Mouse (Mus musculus): ENCODE measurements around the gene Gng7. TPM values are rescaled to one million over a fixed set of nuclear protein-coding genes. Genes with fewer than 3 reads are reported as not detected.

The Gng7 gene
- 167 TPM for polyA plus RNA-seq (2015; fragmentation: Illumina TruSeq; extraction: RNeasy Lipid Tissue Mini Kit (QIAGEN cat#74804); ENCODE audit: low read depth, low replicate concordance)

DNA sequence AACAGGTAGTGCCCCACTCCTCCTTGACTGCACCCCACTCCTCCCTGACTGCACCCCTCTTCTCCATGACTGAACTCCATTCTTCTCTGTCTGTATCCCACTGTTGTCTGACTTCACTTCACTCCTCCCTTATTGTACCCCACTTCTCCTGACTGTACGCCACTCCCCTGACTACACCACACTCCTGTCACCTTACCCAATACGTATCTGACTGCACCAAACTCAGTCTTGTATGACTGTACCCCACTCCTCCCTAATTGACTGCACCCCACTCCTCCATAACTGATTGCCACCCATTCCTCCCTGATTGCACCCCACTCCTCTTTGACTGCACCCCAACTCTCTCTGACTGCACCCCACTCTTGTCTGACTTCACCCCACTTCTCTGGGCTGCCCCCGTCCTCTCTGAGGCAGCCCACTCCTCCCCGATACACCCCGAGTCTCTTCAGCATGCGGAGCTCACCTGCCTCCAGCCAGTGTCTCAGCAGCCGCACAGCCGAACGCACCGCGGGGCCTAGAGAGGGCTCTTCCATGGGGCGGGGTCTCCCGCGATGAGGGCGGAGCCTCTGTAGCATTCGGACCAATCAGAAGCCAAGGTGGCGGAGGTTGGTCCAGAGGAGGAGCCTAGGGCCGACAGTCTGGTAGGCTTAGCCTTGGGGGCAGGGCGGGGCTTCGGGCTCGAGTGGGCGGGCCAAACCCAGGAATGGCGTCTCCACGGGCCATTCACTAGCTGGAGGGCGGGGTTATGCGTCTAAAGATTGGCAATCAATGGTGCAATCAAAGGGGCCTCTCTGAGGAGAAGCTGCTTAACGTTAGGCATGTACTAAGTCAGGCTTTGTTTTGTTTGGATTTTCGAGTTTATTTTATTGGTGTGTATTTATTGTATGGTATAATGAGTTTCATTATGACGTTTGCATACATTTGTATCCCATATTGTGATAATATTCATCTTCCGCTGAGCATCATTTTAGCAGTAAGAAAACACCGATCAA lies at the start of gene Gng7:
Gene Gng7 (minus strand): TSS at position 553 of the 992 bp plus-strand sequence.

DNA sequence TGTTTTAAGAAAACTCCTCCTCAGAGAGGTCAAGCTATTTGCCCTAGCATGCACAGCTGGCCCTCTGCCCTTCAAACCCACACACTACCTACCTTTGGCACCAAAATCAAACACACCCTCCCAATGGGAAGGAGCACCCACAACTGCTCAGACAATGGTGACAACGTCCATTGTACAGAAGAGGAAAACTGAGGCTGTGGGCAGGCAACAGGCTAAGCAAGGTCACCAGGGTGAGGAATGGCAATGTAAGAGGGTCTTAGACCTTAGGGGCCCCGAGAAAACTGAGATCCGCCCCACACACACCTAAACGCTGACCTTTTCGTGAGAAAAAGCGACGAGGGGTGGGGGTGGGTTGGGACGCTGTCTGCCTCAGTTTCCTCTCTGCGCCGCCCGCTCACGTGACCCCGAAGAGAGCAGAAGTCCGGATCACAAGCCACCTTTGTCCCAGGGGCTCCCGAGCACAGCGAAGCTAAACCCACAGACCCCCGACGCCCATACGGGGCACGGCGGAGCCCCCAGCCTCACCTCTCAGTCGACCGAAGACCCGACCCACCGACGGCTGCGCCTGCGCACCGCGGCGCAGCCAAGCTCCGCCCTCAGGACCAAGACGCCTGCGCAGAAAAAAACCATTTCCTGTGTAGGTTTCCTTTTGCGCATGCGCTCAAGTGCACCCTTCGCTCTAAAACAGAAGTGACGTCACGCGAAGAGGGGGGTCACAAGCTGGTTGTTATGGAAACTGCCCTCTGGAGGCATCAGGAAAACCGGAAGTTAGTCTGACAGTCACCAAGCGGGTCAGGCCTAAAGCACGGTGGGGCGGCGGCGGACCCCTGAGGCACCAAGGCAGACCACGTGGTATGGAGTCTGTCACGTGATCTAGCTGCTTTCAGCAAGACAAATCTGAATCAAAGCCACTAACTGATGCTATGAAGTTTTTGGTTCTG lies 45.1 kb upstream of the Gng7 start, which contains the start of gene Sgta:
Gene Sgta (minus strand): TSS at position 579 of the 941 bp plus-strand sequence.

DNA sequence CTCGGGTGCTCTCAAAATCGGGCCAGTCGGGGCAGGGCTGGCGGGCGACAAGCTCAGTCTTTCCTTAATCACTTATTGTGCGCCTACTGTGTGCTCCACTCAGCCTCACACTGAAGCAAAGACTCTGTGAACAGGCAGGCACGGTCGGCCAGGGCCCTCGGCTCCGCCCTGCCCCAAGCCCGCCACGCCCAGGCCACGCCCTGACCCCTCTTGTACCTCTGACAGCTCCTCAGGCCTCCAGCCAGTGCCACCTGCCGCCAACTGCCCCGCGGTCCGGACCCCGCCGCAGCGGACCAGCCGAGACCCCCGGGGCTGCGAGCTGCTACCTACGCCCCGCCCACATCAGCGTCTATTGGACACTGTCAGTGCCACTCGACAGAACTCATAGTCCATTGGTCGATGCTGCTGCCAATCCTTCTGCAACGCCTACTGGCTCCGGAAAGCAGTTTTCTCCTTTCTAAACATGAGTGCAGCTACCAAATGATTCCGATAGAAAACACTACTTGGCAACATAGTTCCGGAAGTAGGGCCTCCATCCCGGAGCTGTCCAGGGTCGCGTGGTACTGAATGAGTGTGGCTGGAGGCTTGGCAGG lies 22.3 kb upstream of the Gng7 start, which contains the start of gene Slc39a3:
Gene Slc39a3 (minus strand): TSS at position 439 of the 593 bp plus-strand sequence.

DNA sequence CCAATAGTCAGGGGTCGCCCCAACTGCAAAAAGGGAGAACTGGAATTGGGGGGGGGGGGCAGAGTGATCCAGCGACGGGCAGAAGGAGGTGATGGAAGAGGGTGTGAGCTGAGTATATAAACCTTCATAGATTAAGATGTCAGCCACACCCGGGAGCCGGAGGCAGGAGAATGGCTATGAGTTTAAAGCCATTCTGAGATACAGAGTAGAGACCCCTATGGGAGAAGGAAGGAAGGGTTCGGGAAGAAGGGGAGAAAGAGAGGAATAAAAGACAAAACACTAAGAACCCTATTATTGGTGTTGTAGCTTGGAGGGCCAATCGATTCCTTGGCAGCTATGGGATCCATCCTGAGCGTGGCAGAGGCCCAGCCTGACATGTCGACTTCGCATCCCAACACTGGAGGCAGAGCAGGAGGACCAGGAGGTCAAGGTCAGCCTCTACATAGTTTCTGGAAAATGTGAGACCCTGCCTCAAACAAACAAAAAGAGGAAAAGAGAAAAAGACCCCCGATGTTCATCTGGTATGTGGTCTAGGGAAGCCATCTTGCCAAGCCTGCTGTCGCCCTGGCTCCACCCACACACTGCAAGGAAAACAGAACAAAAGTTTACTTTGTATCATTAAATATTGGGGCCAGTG lies 11.0 kb upstream of the Gng7 start, which contains the start of gene Diras1:
Gene Diras1 (minus strand): TSS at position 24 of the 637 bp plus-strand sequence.

DNA sequence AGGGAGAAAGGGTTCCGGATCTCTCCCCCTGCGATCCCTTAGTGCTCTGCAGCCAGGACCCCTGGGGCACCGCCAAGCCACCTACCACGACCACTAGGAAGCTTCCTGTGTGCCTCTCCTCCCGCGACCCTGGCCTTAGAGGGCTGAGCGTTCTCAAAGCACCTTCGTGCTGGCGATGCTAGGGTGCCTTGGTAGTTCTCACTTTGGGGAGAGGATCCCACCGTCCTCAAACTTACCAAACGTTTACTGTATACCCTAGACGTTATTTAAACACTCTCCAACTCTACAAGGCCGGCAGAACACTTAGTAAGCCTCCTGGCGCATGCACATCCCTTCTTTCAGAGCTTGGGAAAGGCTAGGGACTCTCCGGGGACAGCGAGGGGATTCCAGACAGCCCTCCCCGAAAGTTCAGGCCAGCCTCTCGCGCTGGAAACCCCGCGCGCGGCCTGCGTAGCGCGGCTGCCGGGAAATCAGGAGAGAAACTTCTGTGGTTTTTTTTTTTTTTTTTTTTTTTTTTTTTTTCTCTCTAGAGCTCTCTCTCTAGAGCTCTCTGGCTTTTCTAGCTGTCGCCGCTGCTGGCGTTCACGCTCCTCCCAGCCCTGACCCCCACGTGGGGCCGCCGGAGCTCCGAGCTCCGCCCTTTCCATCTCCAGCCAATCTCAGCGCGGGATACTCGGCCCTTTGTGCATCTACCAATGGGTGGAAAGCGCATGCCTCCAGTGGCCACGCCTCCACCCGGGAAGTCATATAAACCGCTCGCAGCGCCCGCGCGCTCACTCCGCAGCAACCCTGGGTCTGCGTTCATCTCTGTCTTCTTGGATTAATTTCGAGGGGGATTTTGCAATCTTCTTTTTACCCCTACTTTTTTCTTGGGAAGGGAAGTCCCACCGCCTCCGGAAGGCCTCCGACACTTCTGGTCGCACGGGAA lies 85.2 kb downstream of the Gng7 start, which contains the start of gene Gadd45b:
Gene Gadd45b (plus strand): TSS at position 775 of the 928 bp plus-strand sequence.

DNA sequence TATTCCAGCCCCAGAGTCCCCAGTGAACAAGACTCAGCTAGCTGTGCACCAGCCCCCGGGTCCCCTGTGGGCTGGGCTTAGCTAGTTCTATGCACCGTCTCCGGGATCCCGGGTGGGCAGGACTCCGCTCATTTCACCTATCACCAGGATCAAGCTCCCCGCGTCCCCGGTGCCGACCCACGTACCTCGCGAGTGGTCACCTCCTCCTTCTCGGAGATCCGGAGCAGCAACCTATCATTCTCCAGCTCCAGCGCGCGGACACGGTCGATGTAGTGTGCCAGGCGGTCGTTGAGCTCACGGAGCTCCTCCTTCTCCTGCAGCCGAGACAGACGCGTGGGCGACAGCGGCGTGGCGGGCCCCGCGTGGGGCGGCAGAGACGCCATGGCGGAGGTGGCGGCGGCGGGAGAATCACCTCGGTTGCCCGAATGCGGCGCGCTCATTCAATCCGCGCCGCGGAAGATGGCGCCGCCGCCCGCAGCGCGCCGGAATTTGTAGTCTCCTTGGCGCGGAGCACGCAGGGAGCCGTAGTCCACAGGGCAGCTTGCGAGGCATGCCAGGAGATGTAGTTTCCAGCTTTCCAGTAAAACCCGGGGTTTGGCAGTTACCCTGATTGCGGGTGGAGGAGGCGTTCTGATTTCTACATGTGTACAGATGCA lies 96.8 kb downstream of the Gng7 start, which contains the start of gene Lmnb2:
Gene Lmnb2 (minus strand): TSS at position 467 of the 656 bp plus-strand sequence.

DNA sequence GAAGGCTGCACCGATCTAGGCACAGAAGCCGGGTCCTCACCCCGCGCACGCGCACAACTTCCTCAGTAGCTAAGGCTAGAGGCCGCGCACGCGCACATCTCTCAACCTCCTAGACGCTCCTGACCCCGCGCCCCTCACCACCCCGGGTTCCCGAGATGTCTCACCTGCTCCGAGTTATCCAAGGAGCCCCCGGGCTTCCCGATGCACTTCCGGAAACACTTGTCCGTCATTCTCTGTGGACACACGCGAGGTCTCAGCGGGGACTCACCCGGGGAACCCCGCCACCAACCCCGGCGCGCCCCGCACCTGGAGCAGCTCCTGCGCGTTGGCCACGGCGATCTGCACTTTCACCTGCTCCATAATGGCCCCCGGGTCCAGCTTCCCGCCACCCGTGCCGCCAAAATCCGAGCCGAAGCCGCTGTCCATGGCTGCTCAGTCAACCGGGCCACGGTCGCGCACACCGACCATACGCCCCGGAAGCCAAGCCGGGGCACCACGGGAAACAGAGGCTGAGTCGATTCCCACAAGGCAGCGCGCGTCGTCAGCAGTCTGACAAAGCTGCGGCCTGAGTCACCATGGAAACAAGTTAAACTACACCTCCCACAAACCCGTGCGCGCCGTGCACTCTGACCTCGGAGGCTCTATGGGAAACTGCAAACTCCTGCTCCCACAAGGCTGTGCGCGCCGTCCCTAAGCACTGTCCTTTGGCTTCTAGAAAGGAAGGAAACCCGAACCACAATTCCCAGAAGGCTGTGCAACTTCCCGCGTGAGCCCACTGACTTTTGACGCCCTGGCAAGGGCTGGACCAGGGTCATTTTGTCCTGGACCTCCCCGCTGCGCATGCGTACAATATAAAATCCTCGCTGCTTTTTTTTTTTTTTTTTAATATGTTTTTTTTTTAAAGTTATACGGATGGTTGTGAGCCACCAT lies 114.2 kb downstream of the Gng7 start, which contains the start of gene Timm13:
Gene Timm13 (minus strand): TSS at position 652 of the 930 bp plus-strand sequence.

Other genes with a start within 250 kb of the Gng7 start
- gene Sf3a2, start 216.7 kb downstream of the Gng7 start, polyA plus RNA-seq (2015; fragmentation: Illumina TruSeq; extraction: RNeasy Lipid Tissue Mini Kit (QIAGEN cat#74804); ENCODE audit: low read depth, low replicate concordance): 24.7 TPM
- 59.4 TPM for gene Plekhj1, start 216.3 kb downstream of the Gng7 start, polyA plus RNA-seq (2015; fragmentation: Illumina TruSeq; extraction: RNeasy Lipid Tissue Mini Kit (QIAGEN cat#74804); ENCODE audit: low read depth, low replicate concordance)
- gene Amh, start 209.7 kb downstream of the Gng7 start, polyA plus RNA-seq (2015; fragmentation: Illumina TruSeq; extraction: RNeasy Lipid Tissue Mini Kit (QIAGEN cat#74804); ENCODE audit: low read depth, low replicate concordance): 0.89 TPM
- gene Jsrp1, start 201.4 kb downstream of the Gng7 start, polyA plus RNA-seq (2015; fragmentation: Illumina TruSeq; extraction: RNeasy Lipid Tissue Mini Kit (QIAGEN cat#74804); ENCODE audit: low read depth, low replicate concordance): 4.0 TPM
- gene Oaz1, start 188.3 kb downstream of the Gng7 start, polyA plus RNA-seq (2015; fragmentation: Illumina TruSeq; extraction: RNeasy Lipid Tissue Mini Kit (QIAGEN cat#74804); ENCODE audit: low read depth, low replicate concordance): 912 TPM
- 20.1 TPM for gene Lingo3, start 170.9 kb downstream of the Gng7 start, polyA plus RNA-seq (2015; fragmentation: Illumina TruSeq; extraction: RNeasy Lipid Tissue Mini Kit (QIAGEN cat#74804); ENCODE audit: low read depth, low replicate concordance)
- 197 TPM for gene Lsm7, start 159.7 kb downstream of the Gng7 start, polyA plus RNA-seq (2015; fragmentation: Illumina TruSeq; extraction: RNeasy Lipid Tissue Mini Kit (QIAGEN cat#74804); ENCODE audit: low read depth, low replicate concordance)
- 38.1 TPM for gene Sppl2b, start 159.7 kb downstream of the Gng7 start, polyA plus RNA-seq (2015; fragmentation: Illumina TruSeq; extraction: RNeasy Lipid Tissue Mini Kit (QIAGEN cat#74804); ENCODE audit: low read depth, low replicate concordance)
- gene Tmprss9, start 143.1 kb downstream of the Gng7 start, polyA plus RNA-seq (2015; fragmentation: Illumina TruSeq; extraction: RNeasy Lipid Tissue Mini Kit (QIAGEN cat#74804); ENCODE audit: low read depth, low replicate concordance): 0.33 TPM
- gene Timm13, start 114.0 kb downstream of the Gng7 start, polyA plus RNA-seq (2015; fragmentation: Illumina TruSeq; extraction: RNeasy Lipid Tissue Mini Kit (QIAGEN cat#74804); ENCODE audit: low read depth, low replicate concordance): 182 TPM
- gene Lmnb2, start 96.7 kb downstream of the Gng7 start, polyA plus RNA-seq (2015; fragmentation: Illumina TruSeq; extraction: RNeasy Lipid Tissue Mini Kit (QIAGEN cat#74804); ENCODE audit: low read depth, low replicate concordance): 15.5 TPM
- 15.9 TPM for gene Gadd45b, start 84.9 kb downstream of the Gng7 start, polyA plus RNA-seq (2015; fragmentation: Illumina TruSeq; extraction: RNeasy Lipid Tissue Mini Kit (QIAGEN cat#74804); ENCODE audit: low read depth, low replicate concordance)
- 90.3 TPM for gene Diras1, start 10.7 kb upstream of the Gng7 start, polyA plus RNA-seq (2015; fragmentation: Illumina TruSeq; extraction: RNeasy Lipid Tissue Mini Kit (QIAGEN cat#74804); ENCODE audit: low read depth, low replicate concordance)
- 48.1 TPM for gene Slc39a3, start 22.5 kb upstream of the Gng7 start, polyA plus RNA-seq (2015; fragmentation: Illumina TruSeq; extraction: RNeasy Lipid Tissue Mini Kit (QIAGEN cat#74804); ENCODE audit: low read depth, low replicate concordance)
- gene Sgta, start 45.2 kb upstream of the Gng7 start, polyA plus RNA-seq (2015; fragmentation: Illumina TruSeq; extraction: RNeasy Lipid Tissue Mini Kit (QIAGEN cat#74804); ENCODE audit: low read depth, low replicate concordance): 171 TPM
- gene Thop1, start 55.1 kb upstream of the Gng7 start, polyA plus RNA-seq (2015; fragmentation: Illumina TruSeq; extraction: RNeasy Lipid Tissue Mini Kit (QIAGEN cat#74804); ENCODE audit: low read depth, low replicate concordance): 39.4 TPM
- 0.51 TPM for gene Creb3l3, start 83.9 kb upstream of the Gng7 start, polyA plus RNA-seq (2015; fragmentation: Illumina TruSeq; extraction: RNeasy Lipid Tissue Mini Kit (QIAGEN cat#74804); ENCODE audit: low read depth, low replicate concordance)
- gene Map2k2, start 91.0 kb upstream of the Gng7 start, polyA plus RNA-seq (2015; fragmentation: Illumina TruSeq; extraction: RNeasy Lipid Tissue Mini Kit (QIAGEN cat#74804); ENCODE audit: low read depth, low replicate concordance): 96.3 TPM
- gene Zbtb7a, start 120.3 kb upstream of the Gng7 start, polyA plus RNA-seq (2015; fragmentation: Illumina TruSeq; extraction: RNeasy Lipid Tissue Mini Kit (QIAGEN cat#74804); ENCODE audit: low read depth, low replicate concordance): 45.3 TPM
- 17.8 TPM for gene Pias4, start 153.0 kb upstream of the Gng7 start, polyA plus RNA-seq (2015; fragmentation: Illumina TruSeq; extraction: RNeasy Lipid Tissue Mini Kit (QIAGEN cat#74804); ENCODE audit: low read depth, low replicate concordance)
- gene Eef2, start 161.7 kb upstream of the Gng7 start, polyA plus RNA-seq (2015; fragmentation: Illumina TruSeq; extraction: RNeasy Lipid Tissue Mini Kit (QIAGEN cat#74804); ENCODE audit: low read depth, low replicate concordance): 804 TPM
- 65.2 TPM for gene Dapk3, start 168.1 kb upstream of the Gng7 start, polyA plus RNA-seq (2015; fragmentation: Illumina TruSeq; extraction: RNeasy Lipid Tissue Mini Kit (QIAGEN cat#74804); ENCODE audit: low read depth, low replicate concordance)
- gene 4930442H23Rik, start 168.9 kb upstream of the Gng7 start, polyA plus RNA-seq (2015; fragmentation: Illumina TruSeq; extraction: RNeasy Lipid Tissue Mini Kit (QIAGEN cat#74804); ENCODE audit: low read depth, low replicate concordance): not detected
- not detected for gene Nmrk2, start 187.1 kb upstream of the Gng7 start, polyA plus RNA-seq (2015; fragmentation: Illumina TruSeq; extraction: RNeasy Lipid Tissue Mini Kit (QIAGEN cat#74804); ENCODE audit: low read depth, low replicate concordance)
- gene Atcay, start 215.9 kb upstream of the Gng7 start, polyA plus RNA-seq (2015; fragmentation: Illumina TruSeq; extraction: RNeasy Lipid Tissue Mini Kit (QIAGEN cat#74804); ENCODE audit: low read depth, low replicate concordance): 148 TPM
- gene Zfr2, start 218.2 kb upstream of the Gng7 start, polyA plus RNA-seq (2015; fragmentation: Illumina TruSeq; extraction: RNeasy Lipid Tissue Mini Kit (QIAGEN cat#74804); ENCODE audit: low read depth, low replicate concordance): 39.4 TPM
- 194 TPM for gene Matk, start 238.0 kb upstream of the Gng7 start, polyA plus RNA-seq (2015; fragmentation: Illumina TruSeq; extraction: RNeasy Lipid Tissue Mini Kit (QIAGEN cat#74804); ENCODE audit: low read depth, low replicate concordance)